Mouse (Mus musculus): Measurements from ENCODE around the gene Cabp1.

GRCm38 (mm10) chr5:115124690-115125089 is 69.5 kb downstream of the Cabp1 start:
- TF ChIP-seq TAL1 (IDR thresholded peaks at IDR 0.05; ENCODE audit: low read length) (no peak), GATA1 (IDR thresholded peaks at IDR 0.05; ENCODE audit: low read length) (no peak)

Data from erythroblast, embryonic 14.5 days (primary cell).